Mouse (Mus musculus): Measurements from ENCODE around the gene Cyb561d1. TPM values are rescaled to one million over a fixed set of nuclear protein-coding genes. Genes with fewer than 3 reads are reported as not detected.
"Not testable (repeated sequence)": the region's sequence is repeated elsewhere in the genome, so short reads cannot be mapped to it uniquely, and the experiment has no call there.

Gene Cyb561d1
- 1.4 and 2.2 TPM in 2 replicates for polyA plus RNA-seq (2014; fragmentation: Nextera tagmentation; extraction: Ambion mirVana)

GRCm38 (mm10) chr3:108200329-108201323 is at the start of gene Cyb561d1:
TSS of gene Cyb561d1 (minus strand) at chr3:108201212.
- no peaks in the 10 kb centered on the region for H3K27me3 ChIP-seq (ENCODE audit: control insufficient read depth, insufficient read depth, low read length)
- H3K9ac ChIP-seq (ENCODE audit: low read depth, low read length): peak within 1 kb of the TSS; percentile 56
- ATAC-seq (ENCODE audit: low FRiP score, low TSS enrichment): peak; percentile 92
- H3K4me1 ChIP-seq (ENCODE audit: control insufficient read depth, insufficient read depth, low read length): peaks cover 24% of the 10 kb centered on the region
- H3K4me3 ChIP-seq (ENCODE audit: low read length): peak within 1 kb of the TSS; percentile 64
- no peaks in the 10 kb centered on the region for H3K9me3 ChIP-seq (ENCODE audit: control insufficient read depth, low read length)
- peak within 1 kb of the TSS; percentile 53 for H3K4me2 ChIP-seq (replicated peaks; ENCODE audit: low read depth, low read length)
- H3K36me3 ChIP-seq (ENCODE audit: control insufficient read depth, insufficient read depth, low read length): peaks cover 26% of the 10 kb centered on the region
- 3% methylated on average over 44 of the region's 44 CpGs for WGBS
- peak within 1 kb of the TSS; percentile 87 for H3K27ac ChIP-seq (ENCODE audit: low read depth, low read length)

DNA sequence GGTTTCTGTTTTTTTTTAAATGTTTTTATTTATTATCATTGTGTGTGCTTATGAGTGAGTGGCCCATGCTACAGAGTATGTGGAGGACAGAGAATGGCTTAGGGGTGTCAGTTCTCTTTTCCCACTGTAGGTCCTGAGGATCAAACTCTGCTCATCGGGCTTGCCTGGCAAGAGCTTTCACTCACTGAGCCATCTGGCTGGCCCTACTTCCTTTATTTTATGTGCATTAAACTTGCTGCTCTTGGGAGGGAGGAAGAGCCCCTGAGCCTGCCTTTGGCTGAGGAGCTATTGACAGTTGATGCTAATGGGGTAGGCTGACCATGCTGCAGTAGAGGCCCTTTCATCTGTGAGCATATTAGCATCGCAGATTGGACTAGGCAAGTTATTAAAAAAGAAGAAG is 45.8 kb upstream of the Cyb561d1 start:
- H3K4me1 ChIP-seq (ENCODE audit: control insufficient read depth, insufficient read depth, low read length): no peaks in the 10 kb centered on the region
- H3K27me3 ChIP-seq (ENCODE audit: control insufficient read depth, insufficient read depth, low read length): no peaks in the 10 kb centered on the region
- no peaks in the 10 kb centered on the region for H3K9me3 ChIP-seq (ENCODE audit: control insufficient read depth, low read length)
- H3K4me2 ChIP-seq (replicated peaks; ENCODE audit: low read depth, low read length): no peak overlapping the region
- ATAC-seq (ENCODE audit: low FRiP score, low TSS enrichment): no peak
- H3K27ac ChIP-seq (ENCODE audit: low read depth, low read length): no peak overlapping the region
- WGBS: 85% methylated on average over 2 of the region's 2 CpGs
- H3K4me3 ChIP-seq (ENCODE audit: low read length): no peak overlapping the region
- H3K9ac ChIP-seq (ENCODE audit: low read depth, low read length): no peak overlapping the region
- H3K36me3 ChIP-seq (ENCODE audit: control insufficient read depth, insufficient read depth, low read length): no peaks in the 10 kb centered on the region

GRCm38 (mm10) chr3:108241243-108241839 is 40.3 kb upstream of the Cyb561d1 start:
- ATAC-seq (ENCODE audit: low FRiP score, low TSS enrichment): no peak
- 87% methylated on average over 3 of the region's 3 CpGs for whole genome bisulfite sequencing
- H3K4me2 ChIP-seq (replicated peaks; ENCODE audit: low read depth, low read length): no peak overlapping the region

GRCm38 (mm10) chr3:108237474-108238102 is 36.6 kb upstream of the Cyb561d1 start:
- not testable (repeated sequence) for ATAC-seq (ENCODE audit: low FRiP score, low TSS enrichment); H3K27ac ChIP-seq (ENCODE audit: low read depth, low read length); H3K9ac ChIP-seq (ENCODE audit: low read depth, low read length); H3K9me3 ChIP-seq (ENCODE audit: control insufficient read depth, low read length); H3K4me3 ChIP-seq (ENCODE audit: low read length); H3K4me1 ChIP-seq (ENCODE audit: control insufficient read depth, insufficient read depth, low read length); H3K27me3 ChIP-seq (ENCODE audit: control insufficient read depth, insufficient read depth, low read length); H3K4me2 ChIP-seq (replicated peaks; ENCODE audit: low read depth, low read length); H3K36me3 ChIP-seq (ENCODE audit: control insufficient read depth, insufficient read depth, low read length)
- 91% methylated on average over 4 of the region's 4 CpGs for WGBS

More at GRCm38 (mm10) chr3:108241243-108241839, 40.3 kb upstream of the Cyb561d1 start:
- Histone ChIP-seq H3K4me3 (ENCODE audit: low read length) (no peak overlapping the region), H3K4me1 (ENCODE audit: control insufficient read depth, insufficient read depth, low read length) (no peaks in the 10 kb centered on the region), H3K9ac (ENCODE audit: low read depth, low read length) (no peak overlapping the region), H3K36me3 (ENCODE audit: control insufficient read depth, insufficient read depth, low read length) (no peaks in the 10 kb centered on the region), H3K9me3 (ENCODE audit: control insufficient read depth, low read length) (no peaks in the 10 kb centered on the region), H3K27me3 (ENCODE audit: control insufficient read depth, insufficient read depth, low read length) (no peaks in the 10 kb centered on the region), H3K27ac (ENCODE audit: low read depth, low read length) (no peak overlapping the region)

- 75% methylated on average over 4 of the region's 4 CpGs for WGBS
- Histone ChIP-seq H3K27me3 (ENCODE audit: control insufficient read depth, insufficient read depth, low read length) (peaks cover 8% of the 10 kb centered on the region), H3K9ac (ENCODE audit: low read depth, low read length) (no peak overlapping the region), H3K36me3 (ENCODE audit: control insufficient read depth, insufficient read depth, low read length) (no peaks in the 10 kb centered on the region), H3K4me3 (ENCODE audit: low read length) (no peak overlapping the region), H3K4me2 (replicated peaks; ENCODE audit: low read depth, low read length) (no peak overlapping the region), H3K27ac (ENCODE audit: low read depth, low read length) (no peak overlapping the region), H3K9me3 (ENCODE audit: control insufficient read depth, low read length) (no peaks in the 10 kb centered on the region), H3K4me1 (ENCODE audit: control insufficient read depth, insufficient read depth, low read length) (no peaks in the 10 kb centered on the region)
- ATAC-seq (ENCODE audit: low FRiP score, low TSS enrichment): no peak
Observed at GRCm38 (mm10) chr3:108231646-108232045, 30.6 kb upstream of the Cyb561d1 start.

GRCm38 (mm10) chr3:108227521-108227920 is 26.5 kb upstream of the Cyb561d1 start:
- Histone ChIP-seq H3K4me2 (replicated peaks; ENCODE audit: low read depth, low read length) (peak overlapping the region; percentile 80), H3K4me3 (ENCODE audit: low read length) (peak overlapping the region; percentile 53; the same call in 1 of the 2 replicates), H3K4me1 (ENCODE audit: control insufficient read depth, insufficient read depth, low read length) (peaks cover 4% of the 10 kb centered on the region; the same call in 1 of the 2 replicates), H3K9me3 (ENCODE audit: control insufficient read depth, low read length) (no peaks in the 10 kb centered on the region), H3K9ac (ENCODE audit: low read depth, low read length) (no peak overlapping the region), H3K27ac (ENCODE audit: low read depth, low read length) (no peak overlapping the region), H3K27me3 (ENCODE audit: control insufficient read depth, insufficient read depth, low read length) (peaks cover 24% of the 10 kb centered on the region), H3K36me3 (ENCODE audit: control insufficient read depth, insufficient read depth, low read length) (no peaks in the 10 kb centered on the region)
- no peak for ATAC-seq (ENCODE audit: low FRiP score, low TSS enrichment)
- 62% methylated on average over 2 of the region's 2 CpGs for WGBS

DNA sequence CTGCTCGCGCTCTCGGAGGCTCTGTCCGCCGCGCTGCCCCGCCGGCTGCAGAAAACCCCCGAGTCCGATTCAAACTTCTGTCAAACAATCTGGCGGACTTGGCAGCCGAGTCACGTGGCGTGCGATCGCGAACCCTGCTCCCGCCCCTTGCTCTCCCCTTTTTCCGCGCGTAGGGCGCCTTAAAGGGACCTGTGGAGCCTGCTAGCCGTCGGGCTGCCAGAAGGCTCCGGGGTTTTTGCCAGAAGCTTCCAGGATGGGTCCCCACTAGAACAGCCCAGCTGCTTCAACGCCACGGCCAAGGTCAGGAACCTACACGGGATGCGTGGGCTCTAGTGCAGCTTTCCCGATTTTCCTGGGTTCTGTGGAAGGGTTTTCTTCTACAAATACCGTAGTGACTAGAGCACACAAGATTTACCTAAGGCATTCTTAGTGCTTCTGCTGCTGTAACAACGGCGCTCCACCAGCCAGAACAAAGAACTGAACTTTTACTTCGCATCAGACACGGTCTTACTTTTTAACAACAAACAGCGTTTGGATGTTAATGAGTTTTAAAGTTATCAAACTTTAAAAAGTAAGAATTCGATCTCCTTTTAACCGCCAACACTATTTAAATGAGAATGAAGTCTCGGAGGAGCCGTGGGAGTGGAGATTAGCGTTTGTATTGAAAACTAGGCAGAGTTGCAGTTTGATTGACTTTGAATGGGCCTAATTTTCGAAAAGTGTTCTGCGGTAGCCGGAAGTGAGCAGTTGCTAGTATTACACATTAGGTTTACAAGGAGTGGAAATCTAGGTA is 25.7 kb upstream of the Cyb561d1 start, which contains the start of gene Sypl2:
Sypl2 (minus strand) TSS at position 91 of the 793 bp plus-strand sequence.
- 3% methylated on average over 42 of the region's 44 CpGs for whole genome bisulfite sequencing
- Histone ChIP-seq H3K9me3 (ENCODE audit: control insufficient read depth, low read length) (no peaks in the 10 kb centered on the region), H3K36me3 (ENCODE audit: control insufficient read depth, insufficient read depth, low read length) (no peaks in the 10 kb centered on the region), H3K4me2 (replicated peaks; ENCODE audit: low read depth, low read length) (peak within 1 kb of the TSS; percentile 80), H3K27me3 (ENCODE audit: control insufficient read depth, insufficient read depth, low read length) (peaks cover 24% of the 10 kb centered on the region), H3K4me3 (ENCODE audit: low read length) (peak within 1 kb of the TSS; percentile 53), H3K4me1 (ENCODE audit: control insufficient read depth, insufficient read depth, low read length) (peaks cover 4% of the 10 kb centered on the region; the same call in 1 of the 2 replicates), H3K9ac (ENCODE audit: low read depth, low read length) (peak within 1 kb of the TSS; percentile 56), H3K27ac (ENCODE audit: low read depth, low read length) (0 out of 2 replicates have a peak within 1 kb of the TSS, but pooled peaks have one; percentile 13)
- ATAC-seq (ENCODE audit: low FRiP score, low TSS enrichment): peak; percentile 64
